Mouse (Mus musculus): ENCODE results near the gene Lin28a.

DNA sequence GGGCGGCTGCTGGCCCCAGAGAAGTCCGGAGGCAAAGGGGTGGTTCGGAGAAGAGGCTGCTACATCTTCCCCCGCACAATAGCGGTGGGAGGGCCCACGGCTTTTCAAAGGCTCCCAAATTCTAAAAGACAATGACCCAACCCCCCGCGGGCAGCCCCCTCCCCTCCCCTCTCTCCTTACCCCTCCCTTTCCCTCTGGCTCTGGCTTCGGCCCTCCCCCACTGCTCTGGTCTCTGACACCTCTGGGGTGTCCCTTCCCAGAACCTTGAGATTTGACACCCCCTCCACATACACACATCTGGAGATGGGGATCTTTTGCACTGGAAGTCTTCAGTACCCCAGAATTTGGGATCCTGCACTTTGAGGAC lies at the start of gene Lin28a:
- TF ChIP-seq POLR2A (IDR thresholded peaks at IDR 0.05; ENCODE audit: borderline replicate concordance, low read depth, low read length) (no peak), CTCF (IDR thresholded peaks at IDR 0.05; ENCODE audit: low read depth, low read length) (no peak)
